Mouse (Mus musculus) brain, embryonic 14.5 days (tissue): ENCODE data around the gene Nop9.

Experiments
- CTCF ChIP-seq: fragments of 200-500 bp; IDR thresholded peaks from 2 replicates; pipeline ENCODE4 v1.5.1; 2012; ENCODE audit warnings: inconsistent platforms, mild to moderate bottlenecking, moderate library complexity, borderline replicate concordance; ENCODE audit not compliant: insufficient read depth, insufficient read length; ENCODE audit errors: extremely low read depth
- POLR2A ChIP-seq: fragments of 200-500 bp; IDR thresholded peaks from 2 replicates; pipeline ENCODE4 v1.6.1; 2012; ENCODE audit warnings: mild to moderate bottlenecking, inconsistent platforms, borderline replicate concordance; ENCODE audit not compliant: poor library complexity, insufficient read depth, insufficient read length, severe bottlenecking; ENCODE audit errors: extremely low read depth

- no peak for TF ChIP-seq POLR2A
- no peak for TF ChIP-seq CTCF
Measured at GRCm38 (mm10) chr14:55763166-55763565, 17.7 kb downstream of the Nop9 start.
